Mouse (Mus musculus) bone marrow macrophage, adult 2 months (primary cell): Measurements from ENCODE around the gene Stmn3.

Experiments
- CTCF ChIP-seq: IDR thresholded peaks from 2 replicates; pipeline ENCODE4 v1.5.1; 2012; ENCODE audit warnings: low read depth, mild to moderate bottlenecking, low read length, moderate library complexity
- POLR2A ChIP-seq: IDR thresholded peaks from 2 replicates; pipeline ENCODE4 v1.6.1; 2012; ENCODE audit warnings: mild to moderate bottlenecking, low read depth, low read length, borderline replicate concordance

DNA sequence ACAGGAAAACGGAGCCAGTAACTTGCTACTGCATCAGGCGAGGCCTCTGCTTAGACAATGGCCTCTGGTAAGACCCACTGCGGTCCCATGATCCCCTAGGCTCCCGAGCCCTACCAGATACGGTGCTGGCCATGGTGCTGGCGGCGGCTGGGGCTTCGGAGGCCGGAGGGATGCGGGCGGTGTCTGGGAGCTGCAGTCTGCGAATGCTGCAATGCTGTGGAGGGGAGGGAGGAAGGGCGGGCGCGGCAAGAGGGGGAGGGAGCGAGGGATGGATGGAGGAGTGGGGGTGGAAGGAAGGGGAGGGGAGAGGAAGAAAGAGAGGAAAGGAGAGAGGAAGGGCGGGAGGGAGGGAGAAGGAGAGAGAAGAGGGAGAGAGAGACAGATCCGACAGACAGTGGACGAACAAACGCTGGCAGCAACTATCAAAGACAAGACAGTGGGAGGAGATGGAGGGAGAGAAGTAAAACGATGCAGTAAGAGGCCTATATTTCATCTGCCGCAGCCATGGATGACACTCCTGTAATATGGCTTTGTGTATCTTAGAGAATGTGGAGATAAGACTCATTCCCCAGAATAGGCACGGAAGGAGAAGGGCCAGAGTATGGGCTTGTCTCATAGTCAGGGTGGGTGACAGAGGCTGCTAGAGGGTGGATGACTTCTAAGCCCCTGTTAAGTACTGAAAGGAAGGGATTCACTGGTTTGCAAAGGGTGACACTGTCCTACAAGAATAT is at the start of gene Stmn3:
- TF ChIP-seq POLR2A (no peak), CTCF (no peak)
